ENCODE assay signal across 7 mouse cellular contexts in genomic region chr17:22083224-22083623, GRCm38 (mm10).
DNase-seq lines count a peak whose midpoint lies in the region; ATAC-seq and TF ChIP-seq lines count a peak whose summit lies in the region.
"Not testable (repeated sequence)": the region's sequence is repeated elsewhere in the genome, so short reads cannot be mapped to it uniquely, and the experiment has no call there.

No protein-coding gene starts in this region.

- 11% methylated on average over 3 of the region's 3 CpGs for WGBS in forebrain, postnatal 0 days
- WGBS in hindbrain, postnatal 0 days = 16% methylated on average over 3 of the region's 3 CpGs
- WGBS in lung, adult 2 months = 12% methylated on average over 3 of the region's 3 CpGs

- not testable (repeated sequence) for ATAC-seq in forebrain, postnatal 0 days; hindbrain, postnatal 0 days

- H3K4me1 ChIP-seq in forebrain, postnatal 0 days (ENCODE audit: insufficient read depth); hindbrain, postnatal 0 days (ENCODE audit: insufficient read depth, low read length); lung, adult 2 months (ENCODE audit: control insufficient read depth, insufficient read depth, low read length): not testable (repeated sequence)

- H3K9me3 ChIP-seq in forebrain, postnatal 0 days (ENCODE audit: low read length); hindbrain, postnatal 0 days (ENCODE audit: low read length): not testable (repeated sequence)

- not testable (repeated sequence) for H3K27ac ChIP-seq in forebrain, postnatal 0 days (ENCODE audit: low read depth, low read length); hindbrain, postnatal 0 days; layer of hippocampus, adult 2 months

- H3K9ac ChIP-seq in forebrain, postnatal 0 days; hindbrain, postnatal 0 days (replicated peaks; ENCODE audit: low read length): not testable (repeated sequence)

- not testable (repeated sequence) for H3K27me3 ChIP-seq in forebrain, postnatal 0 days (ENCODE audit: insufficient read depth, low read length); hindbrain, postnatal 0 days (ENCODE audit: insufficient read depth, low read length)

- not testable (repeated sequence) for H3K4me3 ChIP-seq in forebrain, postnatal 0 days (ENCODE audit: low read depth, low read length); hindbrain, postnatal 0 days (ENCODE audit: low read length); layer of hippocampus, adult 2 months; lung, adult 2 months (replicated peaks; ENCODE audit: extremely low read depth, low read depth, low read length)

- not testable (repeated sequence) for H3K36me3 ChIP-seq in forebrain, postnatal 0 days (ENCODE audit: insufficient read depth); hindbrain, postnatal 0 days (ENCODE audit: insufficient read depth, low read length)

- not testable (repeated sequence) for TF ChIP-seq POLR2A in lung, adult 2 months (IDR thresholded peaks at IDR 0.05; ENCODE audit: borderline replicate concordance, extremely low read depth, low read depth, low read length)

- DNase-seq in adipocyte (ENCODE audit: low spot score) = peak; percentile 67
- DNase-seq in cerebellum, adult 9-10 months = peak; percentile 66
- peak; percentile 72 for DNase-seq in forebrain, postnatal 0 days
- DNase-seq in hindbrain, postnatal 0 days (ENCODE audit: low spot score) = peak; percentile 53
- peak; percentile 8 to 36 for DNase-seq in layer of hippocampus, adult 2 months (ENCODE audit: low spot score in 2 of 2)
- peak; percentile 10 for DNase-seq in lung, adult 2 months
- DNase-seq in ovary, postnatal 14 days (ENCODE audit: low spot score) = peak; percentile 19

- peak; percentile 73 for TF ChIP-seq CTCF in forebrain, postnatal 0 days (IDR thresholded peaks at IDR 0.05; ENCODE audit: low read depth)
- peak; percentile 78 for TF ChIP-seq CTCF in hindbrain, postnatal 0 days (IDR thresholded peaks at IDR 0.05; ENCODE audit: low read depth)
- peak; percentile 90 for TF ChIP-seq CTCF in layer of hippocampus, adult 2 months (conservative IDR thresholded peaks at IDR 0.05)
- not testable (repeated sequence) for TF ChIP-seq CTCF in lung, adult 2 months (IDR thresholded peaks at IDR 0.05; ENCODE audit: insufficient read depth, low read length)

- H3K4me2 ChIP-seq in forebrain, postnatal 0 days (ENCODE audit: low read depth); hindbrain, postnatal 0 days (ENCODE audit: low read depth, low read length): not testable (repeated sequence)

Comparison
In these comparisons a context has a peak if more than half of its experiments do, and no peak if none do; other contexts are left out.
1. DNase-seq: peak in every context shown above with its lines; median percentile 72 in forebrain, postnatal 0 days; 67 in adipocyte; 66 in cerebellum, adult 9-10 months; 53 in hindbrain, postnatal 0 days; 22 in layer of hippocampus, adult 2 months; 19 in ovary, postnatal 14 days; 10 in lung, adult 2 months.